Mouse (Mus musculus) cerebellum, adult 11-12 months (tissue): ENCODE measurements around the gene Gm28308.

Experiments
- DNase-seq: peaks from one replicate; pipeline ENCODE4 v3.0.0; 2022

Gene Gm28308

DNA sequence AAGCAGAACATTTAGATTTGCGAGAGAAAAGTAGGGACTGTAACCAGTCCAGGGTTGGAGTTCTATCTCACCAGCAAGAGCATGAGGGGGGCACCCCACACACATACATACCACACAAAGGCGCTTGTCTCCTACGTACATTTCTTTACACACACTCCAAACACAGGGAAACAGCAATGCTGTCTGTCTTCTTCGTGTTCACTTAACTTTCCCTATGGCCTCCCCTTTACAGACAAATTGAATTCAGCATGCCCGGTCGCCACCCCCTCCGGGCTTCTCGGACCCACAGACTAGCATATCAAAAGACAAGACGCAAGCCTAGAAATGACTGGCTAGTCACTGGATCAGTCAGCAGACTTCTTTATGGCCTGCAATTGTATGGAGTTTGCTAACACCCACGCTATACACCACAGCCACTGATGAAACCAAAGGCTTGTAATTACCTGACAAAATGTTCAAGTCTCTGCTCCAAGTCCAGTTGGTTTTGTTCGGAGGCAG lies 32.9 kb downstream of the Gm28308 start:
- no peak for DNase-seq

DNA sequence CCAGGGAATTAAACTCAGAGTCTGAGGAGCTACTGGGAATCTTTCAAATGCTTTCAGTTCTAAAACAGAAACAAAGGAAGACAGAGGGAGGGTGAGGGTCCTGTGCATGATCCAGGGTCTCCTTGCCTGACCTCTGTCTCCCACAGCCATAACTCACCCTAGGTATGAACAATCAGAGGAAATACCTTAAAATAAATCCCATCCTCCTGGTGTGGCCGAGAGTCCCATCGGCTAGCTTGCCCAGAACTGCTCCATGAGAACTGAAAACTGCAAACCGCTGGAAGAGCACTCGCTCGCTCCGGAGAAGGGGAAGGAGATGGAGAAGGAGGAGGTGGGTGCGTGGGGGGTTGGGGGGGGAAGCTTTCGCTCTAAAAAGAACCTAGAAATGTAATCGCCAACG lies 33.4 kb downstream of the Gm28308 start:
- no peak for DNase-seq

DNA sequence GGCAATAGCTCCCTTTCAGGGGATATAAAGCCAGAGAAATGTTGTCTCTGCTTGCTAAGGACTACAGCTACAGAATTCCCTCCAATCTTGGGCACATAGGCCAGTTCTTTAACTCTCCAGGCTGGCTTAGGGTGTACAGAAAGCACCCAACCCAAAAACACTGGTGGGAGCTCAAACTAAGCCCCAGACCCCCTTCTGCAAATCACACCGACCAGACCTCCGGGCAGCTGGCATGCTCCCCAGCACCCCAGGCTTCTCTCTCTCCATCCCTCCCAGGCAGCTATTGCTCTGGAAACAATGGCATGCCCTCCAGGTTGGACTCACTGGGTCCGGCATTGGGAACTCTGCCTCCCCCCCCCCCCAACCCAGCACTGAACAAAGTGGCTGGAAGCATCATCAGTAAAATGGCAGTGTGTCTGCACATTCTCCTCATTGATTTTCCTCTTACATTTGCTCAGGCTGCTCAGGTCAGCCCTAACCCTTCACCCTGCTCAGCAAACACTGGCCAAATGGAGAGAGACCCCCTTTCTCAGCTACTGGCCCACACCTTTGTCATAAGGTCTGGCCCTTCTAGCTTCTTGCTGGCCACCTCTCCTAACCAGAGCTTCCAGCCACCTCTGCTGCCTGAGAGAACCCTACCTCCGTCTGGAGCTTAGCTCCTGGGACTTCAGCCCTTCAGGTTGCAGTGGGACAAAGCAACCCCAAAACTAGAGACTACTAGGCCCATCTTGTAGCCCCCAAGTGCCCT lies 34.0 kb downstream of the Gm28308 start:
- no peak for DNase-seq

DNA sequence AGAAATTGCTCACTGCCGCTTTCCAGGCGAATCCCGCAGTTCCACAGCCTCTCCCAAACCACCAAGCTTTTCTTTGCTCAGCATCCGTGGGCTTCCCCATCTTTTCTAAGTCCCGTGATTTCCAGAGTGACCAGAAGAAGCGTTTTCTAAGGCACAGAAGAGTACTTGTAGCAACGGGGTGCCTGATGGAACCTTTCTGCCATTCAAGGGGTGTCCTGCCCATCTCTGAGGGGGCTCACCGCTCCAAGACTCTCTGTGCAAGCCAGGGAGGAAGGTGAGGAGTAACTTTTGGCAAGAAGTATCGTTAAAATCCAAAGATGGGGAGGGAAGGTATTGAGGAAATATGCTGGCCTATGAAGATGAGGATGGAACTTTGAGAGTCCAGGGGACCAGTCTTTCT lies 35.3 kb downstream of the Gm28308 start:
- DNase-seq, result no peak

DNA sequence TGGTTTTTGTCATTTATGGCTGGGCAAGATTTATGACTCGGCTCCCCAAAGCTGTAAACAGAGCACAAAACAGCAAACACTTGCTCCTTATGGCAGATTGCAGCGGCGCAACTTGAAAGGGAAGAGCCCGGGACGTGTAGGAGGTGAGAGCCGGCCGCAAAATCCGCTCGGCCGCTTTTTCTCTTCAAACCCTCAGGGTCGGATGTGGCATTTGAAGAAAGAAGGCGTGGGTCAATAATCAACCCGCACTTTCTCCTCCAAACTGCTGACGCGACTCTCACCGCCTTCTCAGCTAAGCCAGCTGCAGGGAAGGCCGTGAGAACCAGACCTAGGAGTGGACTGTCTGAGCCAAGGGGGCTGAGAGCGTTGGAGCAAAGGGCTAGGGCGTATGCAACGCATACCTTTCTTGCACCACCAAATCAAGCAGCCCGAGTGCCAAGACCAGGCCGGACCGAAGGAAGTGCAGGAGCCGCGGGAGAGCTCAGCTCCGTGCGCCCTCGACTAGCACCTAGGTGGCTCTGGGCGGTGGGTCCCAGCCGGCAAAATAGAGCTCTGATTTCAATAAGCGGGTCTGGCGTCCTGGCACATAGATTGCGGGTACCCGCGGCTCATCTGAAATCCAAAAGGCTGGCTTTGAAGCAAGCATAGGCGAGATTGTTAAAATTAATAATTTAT lies 35.9 kb downstream of the Gm28308 start, which contains the start of gene 5730596B20Rik:
TSS of gene 5730596B20Rik (plus strand) at position 438 of the 675 bp plus-strand sequence.
- DNase-seq, result no peak

DNA sequence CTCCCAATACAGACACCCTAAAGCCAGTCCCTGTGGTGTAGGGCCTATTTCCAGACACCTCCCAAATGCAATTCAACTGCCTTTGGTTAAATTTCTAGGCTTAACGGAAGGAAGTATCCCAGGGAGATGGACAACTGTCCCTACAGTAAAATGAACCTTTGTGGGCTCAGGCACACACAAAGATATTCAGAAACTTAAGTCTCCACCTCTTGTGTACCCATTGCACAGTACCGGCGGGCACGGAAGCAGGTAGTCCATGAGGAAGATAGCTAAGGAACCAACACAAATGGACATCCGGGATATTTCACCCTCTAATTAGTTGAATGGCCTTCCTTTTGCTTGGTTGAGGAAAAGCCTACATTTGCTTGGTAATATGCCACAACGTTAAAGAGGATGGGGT lies 36.7 kb downstream of the Gm28308 start:
- DNase-seq, result no peak

DNA sequence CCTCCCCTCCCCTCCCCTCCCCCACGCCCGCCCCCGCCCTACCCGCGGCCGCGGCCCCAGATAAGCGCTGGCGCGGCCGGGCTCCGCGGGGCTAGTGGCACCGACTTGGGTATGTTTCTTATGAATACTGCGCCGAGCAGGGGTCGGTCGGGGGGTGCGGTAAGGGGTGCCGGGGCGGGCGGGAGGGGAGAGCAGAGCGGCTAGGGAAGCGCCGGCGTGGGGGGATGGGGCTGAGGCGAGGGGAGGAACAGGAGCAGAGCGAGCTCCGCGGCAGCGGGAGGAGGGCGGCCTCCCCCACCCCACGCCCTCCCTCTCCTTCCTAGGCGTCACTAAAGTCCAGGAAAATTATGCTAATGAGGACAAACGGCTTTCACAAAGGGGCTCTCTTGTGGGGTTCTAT lies 37.3 kb downstream of the Gm28308 start:
- no peak for DNase-seq

DNA sequence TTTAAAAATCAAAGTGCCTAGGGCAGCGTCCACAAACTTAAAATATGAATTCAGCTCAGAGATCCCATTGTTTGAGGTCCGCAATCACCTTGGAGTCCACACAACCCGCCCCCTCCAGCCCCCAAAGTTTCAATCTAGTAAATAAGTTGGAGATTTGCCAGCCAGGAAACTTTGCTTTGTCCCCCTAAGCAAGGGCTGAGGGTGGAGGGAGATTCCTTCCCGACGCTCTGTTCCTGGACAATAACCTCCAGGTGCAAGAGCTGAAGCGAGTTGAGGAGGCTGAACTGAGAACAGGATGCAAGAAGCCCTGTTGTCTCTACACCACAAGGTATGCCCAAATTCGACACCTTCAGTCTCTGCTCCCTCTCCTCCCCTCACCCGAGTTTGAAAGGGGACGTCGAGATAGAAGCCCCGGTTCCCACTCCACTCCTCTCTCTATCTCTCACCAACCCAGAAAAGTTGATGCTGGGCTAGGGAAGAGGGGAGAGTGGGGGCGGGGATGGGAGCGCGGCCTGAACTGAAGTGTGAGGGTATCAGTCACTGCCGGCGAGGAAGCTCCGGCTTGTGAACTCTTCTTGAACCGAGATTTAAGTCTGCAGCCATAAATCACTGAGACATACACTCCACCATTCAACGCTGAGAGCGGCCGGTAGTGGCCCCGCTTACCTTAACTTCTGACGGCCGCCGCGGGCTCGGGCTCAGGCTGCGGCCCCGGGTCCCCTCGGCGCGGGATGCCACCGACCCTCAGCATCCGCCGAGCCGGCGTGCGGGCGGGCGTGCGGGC lies 38.0 kb downstream of the Gm28308 start:
- DNase-seq, result no peak

DNA sequence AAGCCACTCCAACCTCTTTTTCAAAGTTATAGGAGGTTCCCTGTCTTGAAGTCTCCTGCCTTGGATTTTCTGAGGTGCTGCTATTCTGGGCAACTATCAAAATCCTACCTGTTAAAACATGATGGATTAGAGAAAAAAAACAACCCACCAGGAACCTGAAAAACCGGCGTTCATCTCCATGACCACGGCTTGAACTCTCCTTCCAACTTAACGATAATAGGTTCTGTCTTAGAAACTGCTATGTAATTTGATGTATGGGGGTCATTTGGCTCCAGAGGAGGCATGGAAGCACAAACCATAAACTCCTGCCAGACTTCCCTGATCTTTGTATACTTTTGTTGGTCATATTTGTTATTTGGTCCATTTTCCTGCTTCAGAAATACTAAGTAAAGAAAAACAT lies 39.5 kb downstream of the Gm28308 start:
- no peak for DNase-seq

DNA sequence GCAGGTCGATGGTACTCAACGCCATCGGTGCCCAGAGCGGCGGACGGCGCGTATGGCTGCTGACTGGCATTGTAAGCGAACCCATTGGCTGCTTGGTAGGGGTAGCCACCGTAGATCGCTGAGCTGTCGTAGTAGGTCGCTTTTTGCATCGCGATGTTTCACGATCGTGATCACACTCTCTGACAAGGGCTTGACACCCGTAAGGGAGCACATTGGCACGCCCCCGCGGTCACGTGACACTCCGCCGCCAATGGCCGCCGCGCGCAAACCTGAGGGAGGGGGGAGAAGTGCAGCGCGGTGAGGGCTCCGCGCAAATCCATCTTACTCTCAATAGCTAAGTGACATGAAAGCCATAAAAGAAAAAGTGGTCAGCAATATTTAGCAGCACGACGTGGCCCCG lies 40.6 kb downstream of the Gm28308 start:
- no peak for DNase-seq

DNA sequence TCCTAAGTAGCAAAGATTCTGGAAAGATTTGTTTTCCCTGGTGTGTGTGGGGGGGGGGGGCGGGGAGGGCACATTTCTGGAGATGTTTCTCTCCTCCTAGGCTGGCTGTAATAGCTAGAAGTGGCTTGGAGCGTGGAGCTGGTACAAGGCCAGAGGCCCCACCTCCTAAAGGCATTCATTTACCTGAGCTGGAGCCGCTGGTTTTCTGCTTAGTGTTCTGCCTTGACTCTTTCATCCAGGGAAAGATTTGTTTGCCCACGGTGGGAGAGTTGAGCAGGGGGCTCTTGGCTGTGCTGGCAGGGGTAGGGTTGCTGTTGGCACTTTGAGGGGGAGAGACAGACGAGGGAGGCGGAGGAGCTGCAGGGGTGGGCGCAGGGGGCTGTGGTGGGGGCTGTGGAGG lies 41.2 kb downstream of the Gm28308 start:
- DNase-seq, result no peak

DNA sequence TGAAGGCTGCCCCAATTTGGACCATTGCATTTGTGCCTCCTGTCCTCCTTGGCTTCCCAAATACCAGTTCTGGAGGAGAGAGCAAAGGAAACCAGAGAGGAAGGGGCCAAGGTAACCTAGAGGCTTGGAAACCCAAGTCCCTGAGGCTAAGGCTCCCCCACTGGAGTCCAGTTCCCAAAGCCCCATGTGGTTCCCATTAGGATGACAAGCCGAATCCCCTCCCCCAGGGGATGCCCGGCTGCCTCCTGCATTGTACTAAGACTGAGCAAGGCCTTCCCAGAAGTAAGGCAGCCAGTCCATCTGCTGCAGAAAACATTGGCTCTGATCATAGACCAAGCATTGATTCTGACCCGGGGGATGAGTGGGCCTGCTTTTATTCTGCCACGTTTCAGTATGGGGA lies 41.8 kb downstream of the Gm28308 start:
- no peak for DNase-seq

DNA sequence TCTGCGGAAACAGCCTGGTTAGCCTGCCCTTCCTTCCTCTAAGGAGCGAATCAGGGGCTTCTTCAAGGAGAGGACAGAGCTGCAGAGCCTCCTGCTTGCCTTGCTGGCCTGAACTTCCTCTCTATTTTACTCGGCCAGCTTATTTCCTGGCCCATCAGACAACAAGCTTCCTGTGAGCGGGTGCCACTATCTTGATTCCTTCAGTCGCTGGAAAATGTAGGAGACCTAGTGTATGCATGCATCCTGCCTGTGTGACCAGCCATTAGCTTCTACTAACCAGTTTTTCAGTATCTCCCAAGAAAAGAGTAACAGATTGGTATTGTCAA lies 42.3 kb downstream of the Gm28308 start:
- DNase-seq, result no peak

DNA sequence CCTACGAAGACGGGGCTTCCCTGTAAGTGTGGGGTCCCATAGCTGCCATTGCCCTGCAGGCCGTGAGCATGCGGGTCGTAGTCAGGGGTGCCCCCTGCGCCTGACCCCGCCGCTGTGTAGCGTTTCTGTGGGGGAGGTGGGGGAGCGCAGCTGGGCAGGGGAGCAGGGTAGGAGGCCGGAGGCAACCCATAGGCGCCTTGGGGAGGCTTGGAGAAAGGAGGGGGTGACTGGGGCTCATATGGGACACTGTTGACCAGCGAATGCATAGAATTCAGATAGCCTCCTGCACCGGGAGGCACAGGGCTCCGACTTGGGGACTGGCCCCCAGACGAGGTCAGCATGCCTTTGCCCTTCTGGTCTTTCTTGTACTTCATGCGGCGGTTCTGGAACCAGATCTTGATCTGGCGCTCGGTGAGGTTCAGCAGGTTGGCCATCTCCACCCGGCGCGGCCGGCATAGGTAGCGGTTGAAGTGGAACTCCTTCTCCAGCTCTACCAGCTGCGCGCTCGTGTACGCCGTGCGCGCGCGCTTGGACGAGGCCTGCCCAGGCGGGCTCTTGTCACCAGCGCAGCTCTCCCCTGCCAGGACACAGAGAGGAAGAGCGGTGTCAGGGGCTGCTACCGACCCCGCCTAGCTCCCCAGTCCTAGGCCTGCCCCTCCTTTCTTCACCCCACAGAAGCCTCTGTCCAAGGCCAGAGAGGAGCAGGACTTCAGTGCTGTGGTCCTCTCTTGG lies 42.8 kb downstream of the Gm28308 start:
- DNase-seq, result no peak

DNA sequence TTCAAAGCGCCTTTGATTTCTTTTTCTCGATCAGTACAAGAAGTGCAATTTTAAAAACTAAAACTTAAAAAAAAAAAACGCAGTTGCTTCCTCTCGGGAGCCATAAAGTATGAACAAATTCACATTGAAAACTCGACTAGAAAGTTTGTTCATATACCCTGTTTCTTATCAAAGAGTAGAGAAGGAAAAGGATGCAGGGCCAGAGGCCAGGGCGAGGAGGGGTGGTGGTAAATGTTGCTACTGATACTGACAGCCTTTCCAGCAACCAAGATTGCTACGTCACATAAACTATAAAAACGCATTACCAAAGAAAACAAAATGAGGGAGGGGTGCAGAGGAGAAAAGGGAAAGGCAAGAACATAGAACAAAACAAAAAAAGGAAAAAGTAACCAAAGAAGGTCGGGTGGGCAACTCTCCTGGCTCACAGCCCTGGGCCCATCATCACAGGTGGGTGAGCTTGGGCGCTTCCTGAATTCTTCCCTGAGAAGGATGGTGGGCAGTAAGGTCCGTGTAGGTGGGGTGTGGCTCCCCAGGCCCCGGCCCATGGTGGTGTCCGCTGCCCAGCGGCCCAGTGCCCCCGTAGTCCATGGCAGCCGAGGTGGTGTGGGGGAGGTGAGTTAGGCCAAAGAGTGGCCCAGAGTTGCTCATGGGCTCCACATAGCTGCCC lies 43.5 kb downstream of the Gm28308 start:
- no peak for DNase-seq

DNA sequence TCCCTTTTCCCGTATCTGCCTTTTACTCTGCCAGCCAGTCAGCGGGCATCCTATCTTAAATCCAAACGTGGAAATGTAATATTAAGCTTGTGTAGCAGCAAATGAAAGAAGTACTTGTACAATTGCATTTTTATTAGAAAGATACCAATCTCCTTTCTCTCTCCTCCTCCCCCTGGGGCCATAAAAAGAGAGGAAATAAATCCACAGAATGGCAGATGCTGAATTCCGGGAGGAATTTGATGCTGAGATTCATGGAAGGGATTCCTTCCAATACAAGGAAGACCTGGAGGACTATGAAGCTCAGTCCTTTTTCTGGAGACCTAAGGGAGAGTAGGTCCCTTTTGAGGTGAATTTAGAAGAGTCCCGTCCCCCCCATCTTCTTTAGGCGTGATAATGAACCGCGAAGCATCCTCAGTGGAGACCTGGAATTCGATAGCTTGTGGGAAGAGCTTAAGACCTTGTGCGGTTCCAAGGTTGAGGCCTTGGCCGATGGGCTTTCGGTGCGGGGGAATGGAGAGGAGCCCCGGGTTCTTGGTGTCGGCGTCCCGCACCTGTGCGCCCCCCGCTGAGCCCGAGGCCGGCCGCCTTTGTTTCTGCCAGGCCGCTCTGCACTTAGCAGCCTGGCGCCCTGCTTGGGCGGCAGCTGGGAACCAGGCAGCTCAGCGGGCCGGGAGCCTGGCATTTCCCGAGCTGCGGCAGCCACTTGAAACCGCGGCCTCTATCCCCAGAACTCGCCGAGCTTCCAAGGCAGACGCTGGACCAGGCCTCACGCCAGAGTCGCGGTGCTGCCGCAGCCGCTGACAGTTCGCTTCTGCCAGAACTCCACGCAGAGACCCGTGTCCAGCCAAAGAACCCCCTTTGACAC lies 44.7 kb downstream of the Gm28308 start:
- no peak for DNase-seq

DNA sequence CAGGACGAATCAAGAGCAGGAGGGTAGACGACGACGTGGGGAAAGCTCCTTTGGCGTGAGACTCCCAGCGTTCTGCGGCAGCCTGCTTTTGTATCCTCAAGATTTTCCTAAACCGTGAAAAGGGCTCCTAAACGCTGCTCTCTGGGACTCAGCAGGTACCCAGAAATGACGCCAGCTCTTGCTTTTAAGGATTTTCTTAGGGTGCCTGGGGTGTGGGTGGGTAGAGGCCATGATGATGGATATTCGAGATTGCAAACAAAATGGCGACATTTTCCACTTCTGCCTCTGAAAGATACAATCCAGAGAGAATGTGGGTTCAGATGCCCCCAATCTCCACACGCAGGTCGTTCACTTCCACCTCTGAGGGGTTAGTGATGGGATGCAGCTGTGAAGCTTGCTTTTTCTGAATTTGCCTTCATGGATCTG lies 45.4 kb downstream of the Gm28308 start:
- DNase-seq, result no peak

DNA sequence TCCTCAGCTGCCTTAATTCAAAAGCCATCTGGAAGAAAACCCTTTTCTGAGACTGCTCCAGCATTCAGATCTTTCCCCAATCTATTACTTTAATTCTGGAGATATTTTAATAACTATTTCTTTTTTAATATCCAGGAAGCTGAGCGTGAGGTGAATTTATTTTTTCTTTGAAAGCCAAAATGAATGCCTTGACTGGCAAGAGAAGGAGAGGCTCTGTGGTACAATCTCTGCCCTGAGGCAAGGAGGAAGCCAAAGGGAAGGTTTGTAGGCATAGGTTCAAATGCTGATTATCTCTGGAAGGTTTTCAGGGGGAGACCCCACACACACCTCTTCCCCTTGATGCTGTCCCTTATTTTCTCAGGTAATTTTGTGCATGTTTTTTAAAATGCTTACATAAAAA lies 46.0 kb downstream of the Gm28308 start:
- DNase-seq, result no peak

DNA sequence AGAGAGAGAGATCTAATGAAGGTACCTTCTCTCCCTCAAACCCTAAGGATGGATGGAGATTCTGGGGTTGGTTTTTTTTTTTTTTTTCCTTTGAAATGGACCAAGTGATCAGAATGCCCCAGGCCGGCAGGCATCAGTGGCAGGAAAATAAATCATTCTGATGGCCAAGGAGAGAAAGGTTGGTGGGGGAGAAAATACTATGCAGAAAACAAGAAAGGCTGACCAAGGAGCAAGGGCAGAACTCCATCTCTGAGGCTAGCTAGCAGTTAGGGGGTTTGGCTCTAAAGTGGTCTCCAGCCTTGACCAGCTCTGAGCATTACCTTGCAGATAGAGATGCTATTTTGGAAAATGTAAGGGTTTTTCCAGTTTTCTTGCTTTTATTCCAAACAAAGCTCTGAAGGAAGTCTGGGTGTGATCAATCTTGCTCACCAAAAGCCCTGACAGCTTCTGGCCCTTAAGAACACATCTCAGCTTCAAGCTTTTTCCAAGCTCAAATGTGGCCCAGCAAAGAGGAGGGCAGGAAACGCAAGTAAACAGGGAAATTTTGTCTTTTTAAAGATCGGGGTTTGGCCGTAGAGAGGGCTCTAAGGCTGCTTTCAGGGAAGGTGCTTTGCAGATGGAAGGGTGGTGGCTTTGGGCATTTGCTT lies 46.6 kb downstream of the Gm28308 start:
- DNase-seq, result no peak

DNA sequence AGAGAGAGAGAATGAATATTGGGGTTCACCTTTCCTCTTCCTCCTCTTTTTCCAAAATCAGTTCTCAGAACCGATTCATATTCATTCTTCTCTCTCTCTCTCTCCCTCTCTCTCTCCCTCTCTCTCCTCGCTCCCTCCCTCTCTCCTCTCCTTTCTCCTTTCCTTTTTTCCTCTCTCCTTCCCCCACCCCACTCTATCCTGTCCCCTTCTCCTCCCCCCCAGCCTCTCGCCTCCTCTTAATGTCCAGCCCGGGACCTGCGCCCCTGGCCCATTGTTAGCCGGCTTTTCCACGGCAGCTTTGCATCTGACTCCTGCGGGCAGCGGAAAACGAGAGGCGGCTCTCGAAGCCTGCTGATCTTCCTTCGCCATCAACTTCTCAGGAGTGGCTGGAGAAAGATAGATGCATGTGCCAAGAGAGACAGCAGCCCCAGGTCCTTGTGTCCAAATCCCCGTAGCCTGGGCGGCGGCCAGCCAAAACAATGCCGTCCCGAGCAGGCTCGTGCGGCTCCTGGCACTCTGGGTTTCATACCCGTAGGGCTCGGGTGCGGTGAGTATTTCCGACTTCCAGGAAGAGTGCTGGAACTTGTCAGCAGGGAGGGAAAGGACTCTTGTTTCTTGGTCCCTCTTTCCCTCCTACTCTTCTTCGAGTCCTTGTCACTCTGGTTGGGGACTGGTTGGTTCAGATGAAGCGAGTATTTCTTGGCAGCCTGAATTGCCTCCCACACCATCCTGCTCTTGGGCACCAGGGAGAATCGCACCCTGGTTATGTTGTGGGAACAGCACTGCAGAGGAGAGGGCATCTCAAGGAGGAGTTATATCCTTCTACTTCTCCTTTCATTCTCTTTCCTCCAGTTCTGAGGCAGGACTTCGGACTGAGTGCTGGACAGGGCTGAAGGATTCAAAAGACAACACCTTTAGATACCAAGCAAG lies 47.4 kb downstream of the Gm28308 start:
- DNase-seq, result no peak
